Mouse (Mus musculus): ENCODE data around the gene Klk1b1.

- TF ChIP-seq GATA1 (IDR thresholded peaks at IDR 0.05; ENCODE audit: low read length) (no peak), TAL1 (IDR thresholded peaks at IDR 0.05; ENCODE audit: low read length) (no peak)
These were observed 44.6 kb upstream of the Klk1b1 start for GRCm38 (mm10) chr7:43921941-43922340.

Measured in erythroblast, embryonic 14.5 days (primary cell).